Mouse (Mus musculus): ENCODE data around the gene Cyp2g1. TPM values are rescaled to one million over a fixed set of nuclear protein-coding genes. Genes with fewer than 3 reads are reported as not detected.

Gene Cyp2g1
- total RNA-seq, 1 experiment, result not detected

DNA sequence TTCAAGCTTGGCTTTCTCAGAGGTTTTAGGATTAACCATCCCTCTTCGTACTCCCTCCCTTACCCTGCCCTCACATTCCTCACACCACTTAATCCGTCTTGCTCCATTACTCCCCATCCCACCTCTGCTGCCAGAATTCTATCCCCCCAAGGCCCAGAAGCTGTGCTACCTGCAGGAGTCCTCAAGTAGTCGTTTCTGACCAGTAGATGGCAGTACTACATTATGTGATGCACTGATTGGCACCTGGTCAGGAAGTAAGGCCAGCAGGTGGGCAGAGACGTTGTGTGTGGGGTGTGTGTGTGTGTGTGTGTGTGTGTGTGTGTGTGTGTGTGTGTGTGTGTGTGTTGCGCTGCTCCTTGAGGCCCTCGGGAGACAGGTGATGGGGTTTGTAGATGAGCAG is 32.8 kb upstream of the Cyp2g1 start:
- H3K4me1 ChIP-seq (ENCODE audit: control insufficient read depth in 2 of 2, insufficient read depth in 2 of 2, low read length in 2 of 2, poor library complexity in 1 of 2), result peaks cover 0 to 3% of the 10 kb centered on the region in 2 experiments; a peak in 2 of 4 replicates
- no peak overlapping the region for H3K27ac ChIP-seq (ENCODE audit: insufficient read depth, low read depth, low read length, poor library complexity, severe bottlenecking)
- no peak for DNase-seq (ENCODE audit: low read depth, low spot score)
- in situ Hi-C loops (cut with MboI; ENCODE audit: low sequenced_read_pairs in 2 of 2, unreplicated experiment in 2 of 2), result loop anchor here in 1 of 2 experiments (10.0 kb wide), 1 partner anchor 349 kb away; no protein-coding TSS in a partner anchor
- H3K9ac ChIP-seq (ENCODE audit: insufficient read depth, low read depth, low read length, poor library complexity, severe bottlenecking), result no peak overlapping the region
- H3K9me3 ChIP-seq (ENCODE audit: control insufficient read depth, insufficient read depth, low read depth, low read length), result no peaks in the 10 kb centered on the region
- TF ChIP-seq ZC3H11A (IDR thresholded peaks at IDR 0.05; ENCODE audit: borderline replicate concordance, low read depth, low read length) (peak; percentile 76; the same call in 1 of the 2 replicates), HCFC1 (IDR thresholded peaks at IDR 0.05; ENCODE audit: borderline replicate concordance, insufficient read depth, low read length) (no peak), CHD2 (IDR thresholded peaks at IDR 0.05; ENCODE audit: low read depth, low read length) (no peak), ZNF384 (IDR thresholded peaks at IDR 0.05; ENCODE audit: low read depth, low read length) (no peak)
- no peaks in the 10 kb centered on the region for H3K36me3 ChIP-seq (ENCODE audit: control insufficient read depth, insufficient read depth, low read length, poor library complexity, severe bottlenecking)
- no peak overlapping the region for H3K4me3 ChIP-seq (ENCODE audit: insufficient read depth in 1 of 2, low read depth in 1 of 2, low read length in 2 of 2, poor library complexity in 1 of 2, severe bottlenecking in 1 of 2)

DNA sequence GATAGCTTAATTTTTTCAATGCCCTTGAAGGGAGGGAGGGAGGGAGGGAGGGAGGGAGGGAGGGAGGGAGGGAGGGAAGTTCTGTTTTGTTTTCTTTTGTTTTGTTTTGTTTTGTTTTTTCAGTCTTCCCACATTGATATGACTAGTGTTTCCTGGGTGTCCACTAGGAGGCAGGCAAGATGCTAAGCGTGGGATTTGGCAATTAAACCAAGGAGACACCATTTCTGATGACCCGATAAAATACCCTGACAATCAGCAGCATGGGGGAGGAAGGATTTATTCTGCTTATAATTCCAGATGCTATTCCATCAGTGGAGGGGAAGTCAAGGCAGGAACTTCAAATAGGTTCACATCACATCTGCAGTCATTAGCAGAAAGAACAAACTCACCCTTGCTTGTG is 30.9 kb upstream of the Cyp2g1 start:
- in situ Hi-C loops (cut with MboI; ENCODE audit: low sequenced_read_pairs in 2 of 2, unreplicated experiment in 2 of 2), result loop anchor here in 1 of 2 experiments (10.0 kb wide), 1 partner anchor 347 kb away; no protein-coding TSS in a partner anchor
- H3K9ac ChIP-seq (ENCODE audit: insufficient read depth, low read depth, low read length, poor library complexity, severe bottlenecking), result no peak overlapping the region
- DNase-seq (ENCODE audit: low read depth, low spot score), result no peak

DNA sequence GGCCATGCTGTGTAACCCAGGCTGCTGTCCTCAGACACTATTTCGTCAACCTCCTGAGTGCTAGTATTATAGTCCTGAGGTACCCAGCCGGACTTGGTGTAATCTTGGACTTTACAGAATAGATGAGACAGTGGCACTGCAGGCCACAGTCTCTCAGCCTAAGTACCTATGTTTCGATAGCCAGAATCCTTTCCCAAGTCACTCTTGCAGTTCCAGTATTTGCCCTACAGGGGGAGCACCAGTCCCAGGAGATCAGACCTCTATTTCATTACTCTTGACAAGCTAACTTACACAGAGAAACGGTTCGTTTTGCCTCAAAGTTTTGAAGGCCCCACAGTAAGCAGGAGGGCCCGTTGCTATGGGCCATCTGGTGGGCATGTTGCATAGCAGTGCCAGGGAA is 30.2 kb upstream of the Cyp2g1 start:
- Histone ChIP-seq H3K9me3 (ENCODE audit: control insufficient read depth, insufficient read depth, low read depth, low read length) (no peaks in the 10 kb centered on the region), H3K36me3 (ENCODE audit: control insufficient read depth, insufficient read depth, low read length, poor library complexity, severe bottlenecking) (no peaks in the 10 kb centered on the region), H3K4me1 (ENCODE audit: control insufficient read depth in 2 of 2, insufficient read depth in 2 of 2, low read length in 2 of 2, poor library complexity in 1 of 2) (peaks cover 3 to 6% of the 10 kb centered on the region in 2 experiments; a peak in 2 of 4 replicates), H3K27ac (ENCODE audit: insufficient read depth, low read depth, low read length, poor library complexity, severe bottlenecking) (no peak overlapping the region), H3K9ac (ENCODE audit: insufficient read depth, low read depth, low read length, poor library complexity, severe bottlenecking) (no peak overlapping the region), H3K4me3 (ENCODE audit: insufficient read depth in 1 of 2, low read depth in 1 of 2, low read length in 2 of 2, poor library complexity in 1 of 2, severe bottlenecking in 1 of 2) (no peak overlapping the region)
- TF ChIP-seq ZC3H11A (IDR thresholded peaks at IDR 0.05; ENCODE audit: borderline replicate concordance, low read depth, low read length), result peak; percentile 87; the same call in 1 of the 2 replicates
- TF ChIP-seq HCFC1 (IDR thresholded peaks at IDR 0.05; ENCODE audit: borderline replicate concordance, insufficient read depth, low read length), result no peak
- no peak for DNase-seq (ENCODE audit: low read depth, low spot score)
- in situ Hi-C loops (cut with MboI; ENCODE audit: low sequenced_read_pairs in 2 of 2, unreplicated experiment in 2 of 2), result loop anchor here in 1 of 2 experiments (10.0 kb wide), 1 partner anchor 346 kb away; no protein-coding TSS in a partner anchor

More for the DNA sequence above, 30.9 kb upstream of the Cyp2g1 start:
- no peak overlapping the region for H3K4me3 ChIP-seq (ENCODE audit: insufficient read depth in 1 of 2, low read depth in 1 of 2, low read length in 2 of 2, poor library complexity in 1 of 2, severe bottlenecking in 1 of 2)
- H3K9me3 ChIP-seq (ENCODE audit: control insufficient read depth, insufficient read depth, low read depth, low read length), result no peaks in the 10 kb centered on the region
- no peak for TF ChIP-seq ZC3H11A (IDR thresholded peaks at IDR 0.05; ENCODE audit: borderline replicate concordance, low read depth, low read length)
- no peak for TF ChIP-seq CHD2 (IDR thresholded peaks at IDR 0.05; ENCODE audit: low read depth, low read length)
- no peak for TF ChIP-seq HCFC1 (IDR thresholded peaks at IDR 0.05; ENCODE audit: borderline replicate concordance, insufficient read depth, low read length)
- no peak for TF ChIP-seq MAFK (IDR thresholded peaks at IDR 0.05; ENCODE audit: insufficient read depth, low read depth, low read length)
- no peak for TF ChIP-seq ZNF384 (IDR thresholded peaks at IDR 0.05; ENCODE audit: low read depth, low read length)
- no peak overlapping the region for H3K27ac ChIP-seq (ENCODE audit: insufficient read depth, low read depth, low read length, poor library complexity, severe bottlenecking)
- H3K4me1 ChIP-seq (ENCODE audit: control insufficient read depth in 2 of 2, insufficient read depth in 2 of 2, low read length in 2 of 2, poor library complexity in 1 of 2), result peaks cover 3 to 6% of the 10 kb centered on the region in 2 experiments; a peak in 2 of 4 replicates
- H3K36me3 ChIP-seq (ENCODE audit: control insufficient read depth, insufficient read depth, low read length, poor library complexity, severe bottlenecking), result no peaks in the 10 kb centered on the region

DNA sequence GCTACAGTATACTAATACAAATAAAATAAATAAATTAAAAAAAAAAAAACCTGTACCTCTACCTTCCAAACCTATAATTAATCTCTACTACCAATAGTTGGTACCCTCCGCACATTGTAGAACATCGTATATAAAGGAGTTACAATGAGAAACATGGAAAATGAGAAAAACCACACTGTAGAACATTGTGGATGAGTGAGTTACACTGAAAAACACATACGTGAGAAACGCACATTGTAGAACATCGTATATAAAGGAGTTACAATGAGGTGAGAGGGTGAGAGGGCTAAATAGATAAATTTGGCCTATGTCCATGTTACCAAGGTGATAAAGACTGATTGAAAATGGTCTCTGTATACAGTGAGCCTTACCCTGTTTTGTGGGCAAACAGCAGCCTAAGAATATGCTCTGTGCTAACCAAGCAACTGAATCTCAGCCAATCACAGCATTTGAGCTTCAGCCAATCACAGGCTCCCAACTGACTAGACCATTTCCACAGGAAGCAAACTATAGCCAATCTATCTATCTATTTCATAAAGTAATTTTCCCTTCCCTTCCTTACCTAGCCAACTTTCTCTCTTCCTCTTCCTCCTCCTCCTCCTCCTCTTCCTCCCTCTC is 28.8 kb upstream of the Cyp2g1 start:
- in situ Hi-C loops (cut with MboI; ENCODE audit: low sequenced_read_pairs in 2 of 2, unreplicated experiment in 2 of 2), result loop anchor here in 1 of 2 experiments (10.0 kb wide), 1 partner anchor 345 kb away; no protein-coding TSS in a partner anchor

More for the DNA sequence above, 28.8 kb upstream of the Cyp2g1 start:
- no peaks in the 10 kb centered on the region for H3K9me3 ChIP-seq (ENCODE audit: control insufficient read depth, insufficient read depth, low read depth, low read length)
- no peak overlapping the region for H3K9ac ChIP-seq (ENCODE audit: insufficient read depth, low read depth, low read length, poor library complexity, severe bottlenecking)
- no peak overlapping the region for H3K27ac ChIP-seq (ENCODE audit: insufficient read depth, low read depth, low read length, poor library complexity, severe bottlenecking)
- TF ChIP-seq HCFC1 (IDR thresholded peaks at IDR 0.05; ENCODE audit: borderline replicate concordance, insufficient read depth, low read length), result no peak
- no peak for TF ChIP-seq CHD2 (IDR thresholded peaks at IDR 0.05; ENCODE audit: low read depth, low read length)
- no peak for TF ChIP-seq MAFK (IDR thresholded peaks at IDR 0.05; ENCODE audit: insufficient read depth, low read depth, low read length)
- no peak for DNase-seq (ENCODE audit: low read depth, low spot score)
- H3K4me1 ChIP-seq (ENCODE audit: control insufficient read depth in 2 of 2, insufficient read depth in 2 of 2, low read length in 2 of 2, poor library complexity in 1 of 2), result peaks cover 3 to 13% of the 10 kb centered on the region in 2 experiments; a peak in 2 of 4 replicates
- no peak overlapping the region for H3K4me3 ChIP-seq (ENCODE audit: insufficient read depth in 1 of 2, low read depth in 1 of 2, low read length in 2 of 2, poor library complexity in 1 of 2, severe bottlenecking in 1 of 2)
- H3K36me3 ChIP-seq (ENCODE audit: control insufficient read depth, insufficient read depth, low read length, poor library complexity, severe bottlenecking), result no peaks in the 10 kb centered on the region

Measured in ES-E14 (cell line).